ENCODE assay signal across 8 mouse cellular contexts in genomic region chr4:101436761-101437512, GRCm38 (mm10). TPM values are rescaled to one million over a fixed set of nuclear protein-coding genes. Genes with fewer than 3 reads are reported as not detected.
DNase-seq lines count a peak whose midpoint lies in the region; ATAC-seq and TF ChIP-seq lines count a peak whose summit lies in the region.

No protein-coding gene starts in this region.

- peak; percentile 57 for ATAC-seq in heart, postnatal 0 days (ENCODE audit: insufficient read depth, low read depth)
- no peak for ATAC-seq in kidney, embryonic 16.5 days (ENCODE audit: low FRiP score, low TSS enrichment)

- peak overlapping the region; percentile 87 for H3K27ac ChIP-seq in heart, postnatal 0 days (ENCODE audit: low read depth)
- no peak overlapping the region for H3K27ac ChIP-seq in kidney, embryonic 16.5 days (ENCODE audit: low read length)

- no peak overlapping the region for H3K4me3 ChIP-seq in heart, postnatal 0 days (ENCODE audit: low read depth, low read length)
- H3K4me3 ChIP-seq in kidney, embryonic 16.5 days (ENCODE audit: low read length): no peak overlapping the region

- peaks cover 48% of the 10 kb centered on the region for H3K4me1 ChIP-seq in heart, postnatal 0 days (ENCODE audit: control insufficient read depth, insufficient read depth)
- peaks cover 10% of the 10 kb centered on the region; the same call in 1 of the 2 replicates for H3K4me1 ChIP-seq in kidney, embryonic 16.5 days (ENCODE audit: insufficient read depth, low read length)

- H3K9me3 ChIP-seq in heart, postnatal 0 days (replicated peaks; ENCODE audit: control insufficient read depth, low read length): no peaks in the 10 kb centered on the region
- H3K9me3 ChIP-seq in kidney, embryonic 16.5 days (ENCODE audit: low read length): no peaks in the 10 kb centered on the region

- TF ChIP-seq EP300 in heart, postnatal 0 days (IDR thresholded peaks at IDR 0.05; ENCODE audit: low read depth): no peak

- DNase-seq in ovary, postnatal 14 days (ENCODE audit: low spot score): peak; percentile 20
- DNase-seq in ovary, adult 18-20 months (ENCODE audit: low spot score): no peak
- DNase-seq in frontal cortex, adult 2 months (ENCODE audit: extremely low spot score in 1 of 2, low spot score in 1 of 2): peak; percentile 64 to 82
- peak; percentile 74 for DNase-seq in heart, postnatal 0 days (ENCODE audit: low spot score)
- peak; percentile 78 to 83 for DNase-seq in left cerebral cortex, postnatal 36 days (ENCODE audit: low spot score in 2 of 2)
- DNase-seq in thymus, postnatal 14 days: no peak
- DNase-seq in spleen, postnatal 36 days (ENCODE audit: low spot score in 2 of 2): no peak

- H3K4me2 ChIP-seq in heart, postnatal 0 days (ENCODE audit: low read depth, low read length): no peak overlapping the region
- H3K4me2 ChIP-seq in kidney, embryonic 16.5 days (replicated peaks; ENCODE audit: low read depth, low read length): no peak overlapping the region

- H3K9ac ChIP-seq in heart, postnatal 0 days (replicated peaks; ENCODE audit: low read depth, low read length): no peak overlapping the region
- no peak overlapping the region for H3K9ac ChIP-seq in kidney, embryonic 16.5 days (replicated peaks; ENCODE audit: low read length)

- intact Hi-C loops in left cerebral cortex, postnatal 36 days (cut with DNase I): no loop called here

- no peaks in the 10 kb centered on the region for H3K36me3 ChIP-seq in heart, postnatal 0 days (replicated peaks; ENCODE audit: control insufficient read depth, insufficient read depth, low read length)
- no peaks in the 10 kb centered on the region for H3K36me3 ChIP-seq in kidney, embryonic 16.5 days (ENCODE audit: insufficient read depth, low read length)

- WGBS in heart, postnatal 0 days: 22% methylated on average over 8 of the region's 8 CpGs
- WGBS in kidney, embryonic 16.5 days: 87% methylated on average over 8 of the region's 8 CpGs

- no peak for TF ChIP-seq CTCF in heart, postnatal 0 days (IDR thresholded peaks at IDR 0.05; ENCODE audit: low read depth)

- H3K27me3 ChIP-seq in heart, postnatal 0 days (ENCODE audit: control insufficient read depth, insufficient read depth, low read length): no peaks in the 10 kb centered on the region
- no peaks in the 10 kb centered on the region for H3K27me3 ChIP-seq in kidney, embryonic 16.5 days (ENCODE audit: insufficient read depth, low read length)

RNA-seq across cellular contexts. Expression of gene Ak4, which starts 17.9 kb away (rescaled TPM):
- 25.6 and 25.7 TPM in 2 replicates for polyA plus RNA-seq in frontal cortex, adult 2 months (2012; rRNA removed)
- total RNA-seq in heart, postnatal 0 days (2014; rRNA removed; ENCODE audit: low replicate concordance): 11.0 and 18.4 TPM in 2 replicates
- 4.6 and 5.3 TPM in 2 replicates for polyA plus RNA-seq in heart, postnatal 0 days (2015; fragmentation: Nextera tagmentation; extraction: Ambion mirVana)
- 10 to 100 TPM; 34.2 to 40.7 TPM for total RNA-seq in left cerebral cortex, postnatal 36 days (2021)
- polyA plus RNA-seq in kidney, embryonic 16.5 days (2015; fragmentation: Nextera tagmentation; extraction: Ambion mirVana): 21.0 and 23.8 TPM in 2 replicates

RNA-seq across cellular contexts. Expression of gene Dnajc6, which starts 59.5 kb away (rescaled TPM):
- 136 and 149 TPM in 2 replicates for polyA plus RNA-seq in frontal cortex, adult 2 months (2012; rRNA removed)
- total RNA-seq in heart, postnatal 0 days (2014; rRNA removed; ENCODE audit: low replicate concordance): 1.2 and 11.6 TPM in 2 replicates
- polyA plus RNA-seq in heart, postnatal 0 days (2015; fragmentation: Nextera tagmentation; extraction: Ambion mirVana): 0.07 and 0.08 TPM in 2 replicates
- total RNA-seq in left cerebral cortex, postnatal 36 days (2021): 100 to 1,000 TPM; 304 to 330 TPM
- 1.8 and 2.2 TPM in 2 replicates for polyA plus RNA-seq in kidney, embryonic 16.5 days (2015; fragmentation: Nextera tagmentation; extraction: Ambion mirVana)

Comparison
In these comparisons a context has a peak if more than half of its experiments do, and no peak if none do; other contexts are left out.
1. DNase-seq: peak in ovary, postnatal 14 days (single experiment), frontal cortex, adult 2 months (2 of 2), heart, postnatal 0 days (single experiment) and left cerebral cortex, postnatal 36 days (2 of 2); none in ovary, adult 18-20 months (single experiment), thymus, postnatal 14 days (single experiment) and spleen, postnatal 36 days (0 of 2).
2. RNA of gene Dnajc6, which starts 59.5 kb away (polyA plus RNA-seq): 136 to 149 TPM in frontal cortex, adult 2 months; 1.8 to 2.2 TPM in kidney, embryonic 16.5 days and 0.07 to 0.08 TPM in heart, postnatal 0 days; every median in the first group is over 10 times any median in the second.